Mouse (Mus musculus) heart, adult 2 months (tissue): ENCODE data around the gene Fbxo36.

Source experiments
- CTCF ChIP-seq: fragments of 200-600 bp; IDR thresholded peaks from 2 replicates; pipeline ENCODE4 v1.8.1; 2022; ENCODE audit warnings: antibody characterized with exemption, mild to moderate bottlenecking, moderate library complexity
- EP300 ChIP-seq: fragments of 200-500 bp; IDR thresholded peaks from 2 replicates; pipeline ENCODE4 v1.6.1; 2011; ENCODE audit warnings: low read depth, low read length, control low read depth; ENCODE audit not compliant: insufficient read depth
- POLR2A ChIP-seq: fragments of 200-500 bp; IDR thresholded peaks from 2 replicates; pipeline ENCODE4 v1.6.1; 2011; ENCODE audit warnings: mild to moderate bottlenecking, low read depth, low read length, control low read depth; ENCODE audit not compliant: insufficient read depth

GRCm38 (mm10) chr1:84933472-84934150, 94.0 kb downstream of the Fbxo36 start:
- TF ChIP-seq POLR2A (no peak), CTCF (peak; percentile 74), EP300 (no peak)
